Mouse (Mus musculus) embryonic facial prominence, embryonic 14.5 days (tissue): Measurements from ENCODE around the gene Ndufa5. TPM values are rescaled to one million over a fixed set of nuclear protein-coding genes. Genes with fewer than 3 reads are reported as not detected.

Experiments
- ATAC-seq: fragments of 200-750 bp; cut with Nextera tagmentation; 2 replicates; pipeline ENCODE4 v1.8.0; 2017; ENCODE audit warnings: low read depth, moderate number of reproducible peaks, moderate TSS enrichment
- DNase-seq: peaks from one replicate; pipeline ENCODE4 v3.0.0-alpha.2; 2015; ENCODE audit warnings: low spot score
- H3K27ac ChIP-seq: fragments of 300-500 bp; sonication (generic); replicated peaks from 2 replicates; pipeline ENCODE4 v1.5.1; 2014; ENCODE audit warnings: low read depth, mild to moderate bottlenecking, low read length, moderate library complexity
- H3K27me3 ChIP-seq: fragments of 300-500 bp; sonication (generic); replicated peaks from 2 replicates; pipeline ENCODE4 v1.6.1; 2014; ENCODE audit warnings: low read length; ENCODE audit not compliant: control insufficient read depth, insufficient read depth
- H3K36me3 ChIP-seq: fragments of 300-500 bp; sonication (generic); 2 replicates; pipeline ENCODE4 v1.6.1; 2014; ENCODE audit warnings: low read length, mixed read lengths; ENCODE audit not compliant: control insufficient read depth, insufficient read depth
- H3K4me1 ChIP-seq: fragments of 300-500 bp; sonication (generic); 2 replicates; pipeline ENCODE4 v1.6.1; 2014; ENCODE audit warnings: antibody characterized with exemption, low read length; ENCODE audit not compliant: control insufficient read depth, insufficient read depth
- H3K4me2 ChIP-seq: fragments of 300-500 bp; sonication (generic); 2 replicates; pipeline ENCODE4 v1.6.1; 2014; ENCODE audit warnings: low read depth, mild to moderate bottlenecking, low read length, moderate library complexity, mixed read lengths
- H3K4me3 ChIP-seq: fragments of 300-500 bp; sonication (generic); 2 replicates; pipeline ENCODE4 v1.5.1; 2014; ENCODE audit warnings: low read depth, mild to moderate bottlenecking, low read length
- H3K9ac ChIP-seq: fragments of 300-500 bp; sonication (generic); 2 replicates; pipeline ENCODE4 v1.6.1; 2014; ENCODE audit warnings: low read depth, mild to moderate bottlenecking, low read length, moderate library complexity, mixed read lengths
- H3K9me3 ChIP-seq: fragments of 300-500 bp; sonication (generic); 2 replicates; pipeline ENCODE4 v1.6.1; 2016; ENCODE audit warnings: low read length; ENCODE audit not compliant: control insufficient read depth
- WGBS: fragments of 180-500 bp; shearing (Covaris S2); extraction: QIAGEN DNeasy Blood & Tissue Kit; methylation state at CpG from one replicate; pipeline ENCODE4 v1.1.7; 2014; 5-methylcytosine and 5-hydroxymethylcytosine counted together
- polyA plus RNA-seq: library from polyadenylated mRNA; unstranded; fragments of >200 nt; fragmentation: Nextera tagmentation; extraction: Ambion mirVana; gene quantifications from 2 replicates; pipeline ENCODE4 v1.2.1, GENCODE M21; 2014

The Ndufa5 gene
- polyA plus RNA-seq, 1 experiment from 2014 or later = 379 TPM

DNA sequence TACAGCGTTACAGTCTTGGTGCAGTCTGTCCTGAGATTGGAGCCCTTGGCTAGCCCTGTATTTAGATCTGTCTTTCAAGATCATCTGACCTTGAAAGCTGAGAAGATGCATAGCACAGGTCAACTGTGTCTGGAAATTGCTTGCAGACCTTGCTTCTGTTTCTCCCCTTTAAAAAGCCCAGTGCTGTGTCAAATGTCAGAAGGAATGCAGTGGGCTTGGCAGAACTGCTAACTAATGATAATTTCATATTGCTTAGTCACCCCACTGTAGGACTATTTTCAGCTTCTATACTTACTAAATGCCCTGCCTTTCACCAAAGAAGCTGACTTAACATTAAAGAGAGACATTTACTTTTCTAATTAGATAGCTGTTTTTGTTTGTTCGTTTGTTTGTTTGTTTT, 27.7 kb upstream of the Ndufa5 start:
- H3K9ac ChIP-seq = no peak overlapping the region
- 40% methylated on average over 2 of the region's 2 CpGs for whole genome bisulfite sequencing
- DNase-seq (no peak), ATAC-seq (no peak)
- no peak overlapping the region for H3K4me2 ChIP-seq
- H3K27ac ChIP-seq = no peak overlapping the region
- no peaks in the 10 kb centered on the region for H3K27me3 ChIP-seq
- no peaks in the 10 kb centered on the region for H3K36me3 ChIP-seq
- H3K9me3 ChIP-seq = no peaks in the 10 kb centered on the region
- H3K4me3 ChIP-seq = no peak overlapping the region
- H3K4me1 ChIP-seq = no peaks in the 10 kb centered on the region

DNA sequence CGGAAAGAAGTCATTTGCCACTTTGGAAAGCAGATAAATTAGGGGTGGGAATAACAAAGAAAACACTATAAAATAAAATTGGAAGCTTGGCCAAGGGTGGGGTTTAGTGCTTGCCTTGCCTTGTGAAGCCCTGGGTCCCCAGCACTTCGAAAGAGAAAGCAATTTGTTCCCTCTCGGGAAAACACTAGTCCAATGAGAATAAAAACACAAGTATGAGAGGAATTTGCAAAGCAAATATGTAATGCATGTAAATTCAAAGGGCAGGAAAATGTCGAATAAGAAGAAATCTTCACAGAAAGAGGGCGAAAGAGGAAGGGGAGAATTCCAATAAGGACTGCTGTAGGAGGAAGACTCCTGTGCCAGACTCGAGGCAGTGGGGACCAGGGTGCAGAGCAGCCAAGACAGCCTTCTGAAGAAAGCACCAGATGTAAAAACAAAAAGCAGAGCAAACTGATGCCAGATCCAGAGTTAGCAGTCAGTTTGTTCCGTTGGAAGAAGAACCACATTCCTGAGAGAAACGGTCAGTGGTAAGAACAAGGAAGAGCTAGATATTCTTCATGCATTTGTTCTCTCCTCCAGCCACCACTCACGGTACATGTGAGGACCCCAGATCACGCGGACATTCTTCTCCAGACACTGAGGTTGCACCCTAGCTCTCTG, 26.7 kb upstream of the Ndufa5 start:
- H3K27me3 ChIP-seq = no peaks in the 10 kb centered on the region
- WGBS = 49% methylated on average over 11 of the region's 11 CpGs
- H3K9me3 ChIP-seq = no peaks in the 10 kb centered on the region
- no peak overlapping the region for H3K4me3 ChIP-seq
- H3K4me1 ChIP-seq = no peaks in the 10 kb centered on the region
- no peak for DNase-seq
- peak overlapping the region; percentile 20; the same call in 1 of the 2 replicates for H3K4me2 ChIP-seq
- H3K9ac ChIP-seq = no peak overlapping the region
- H3K27ac ChIP-seq = no peak overlapping the region
- no peaks in the 10 kb centered on the region for H3K36me3 ChIP-seq
- no peak for ATAC-seq

DNA sequence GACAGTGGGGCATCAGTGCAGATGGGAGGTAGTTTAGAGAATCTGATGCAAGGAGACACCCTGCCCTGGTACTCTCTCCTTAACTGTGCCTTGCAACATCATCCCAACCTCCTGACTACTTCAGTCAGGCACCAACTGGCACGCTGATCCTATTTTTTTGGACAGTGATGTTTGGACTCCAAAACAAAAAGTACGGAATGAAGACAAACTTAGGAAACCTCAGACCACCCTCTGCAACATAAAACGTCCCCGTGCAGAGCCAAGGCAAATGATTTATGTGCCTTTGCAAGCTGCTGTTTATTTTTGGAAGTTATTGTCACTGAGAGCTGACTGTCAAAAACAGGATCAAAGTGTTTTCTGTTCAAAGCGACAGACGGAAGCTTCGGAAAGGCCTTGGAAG, 24.2 kb upstream of the Ndufa5 start:
- H3K4me2 ChIP-seq = no peak overlapping the region
- WGBS = 55% methylated on average over 7 of the region's 7 CpGs

DNA sequence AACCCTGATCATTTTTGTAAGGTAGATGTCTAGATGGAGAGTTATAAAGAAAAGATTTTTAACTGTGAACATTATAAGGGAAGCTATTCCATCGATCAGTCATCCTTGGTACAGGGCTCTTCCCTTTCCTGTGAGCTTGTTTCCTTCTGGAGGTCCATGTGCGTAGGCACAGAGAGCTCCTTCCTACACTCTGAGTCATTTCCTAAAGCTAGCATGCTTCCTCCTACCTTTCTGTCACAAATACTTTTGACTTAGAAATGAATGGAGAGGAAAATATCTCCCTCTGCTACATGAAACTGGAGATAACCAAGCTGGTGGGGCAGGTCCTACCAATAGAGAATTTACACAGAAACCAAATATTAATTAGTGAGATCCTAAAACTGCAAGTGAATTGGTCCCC, 22.0 kb upstream of the Ndufa5 start:
- ATAC-seq (no peak), DNase-seq (no peak)

More for the DNA sequence above, 24.2 kb upstream of the Ndufa5 start:
- Histone ChIP-seq H3K27me3 (no peaks in the 10 kb centered on the region), H3K36me3 (no peaks in the 10 kb centered on the region), H3K27ac (no peak overlapping the region), H3K4me1 (no peaks in the 10 kb centered on the region), H3K4me3 (no peak overlapping the region), H3K9me3 (no peaks in the 10 kb centered on the region), H3K9ac (no peak overlapping the region)
- no peak for ATAC-seq
- DNase-seq = no peak

DNA sequence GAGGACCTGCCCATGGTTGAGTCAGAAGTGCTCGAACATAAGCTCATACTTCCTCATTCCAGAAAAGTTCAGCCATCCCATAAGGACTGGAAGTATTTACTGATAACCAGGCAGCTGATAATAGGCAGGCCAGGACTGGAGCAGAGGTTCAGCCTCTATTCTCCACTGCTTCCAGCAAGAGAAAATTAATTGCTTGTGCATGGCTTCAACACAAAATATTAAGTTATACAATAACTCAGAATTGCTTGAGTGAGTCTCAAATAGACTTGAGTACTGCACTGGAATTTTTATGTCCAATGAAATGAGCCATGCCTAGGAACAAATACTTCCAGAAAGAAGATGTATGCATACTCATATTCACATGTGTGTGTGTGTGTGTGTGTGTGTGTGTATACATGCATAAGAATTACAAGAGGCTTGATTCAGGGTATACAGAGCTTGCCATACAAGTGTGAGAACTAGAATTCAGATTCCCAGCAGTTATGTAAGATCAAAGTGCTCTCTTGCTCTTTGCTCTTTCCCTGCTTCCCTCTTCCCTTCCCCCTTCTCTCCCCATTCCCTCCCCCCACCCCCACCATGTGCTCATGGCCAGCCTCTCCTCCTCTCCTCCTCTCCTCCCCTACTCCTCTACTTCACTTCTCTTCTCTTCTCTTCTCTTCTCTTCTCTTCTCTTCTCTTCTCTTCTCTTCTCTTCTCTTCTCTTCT, 19.1 kb upstream of the Ndufa5 start:
- ATAC-seq = no peak
- Histone ChIP-seq H3K27ac (no peak overlapping the region), H3K36me3 (no peaks in the 10 kb centered on the region), H3K4me3 (no peak overlapping the region), H3K4me2 (no peak overlapping the region), H3K4me1 (no peaks in the 10 kb centered on the region), H3K9ac (no peak overlapping the region), H3K9me3 (no peaks in the 10 kb centered on the region), H3K27me3 (no peaks in the 10 kb centered on the region)
- no peak for DNase-seq
- WGBS = 70% methylated on average over 1 of the region's 1 CpGs

More for the DNA sequence above, 22.0 kb upstream of the Ndufa5 start:
- Histone ChIP-seq H3K4me1 (no peaks in the 10 kb centered on the region), H3K36me3 (no peaks in the 10 kb centered on the region), H3K4me3 (no peak overlapping the region), H3K9ac (no peak overlapping the region), H3K9me3 (no peaks in the 10 kb centered on the region), H3K4me2 (no peak overlapping the region), H3K27ac (no peak overlapping the region), H3K27me3 (no peaks in the 10 kb centered on the region)
- 84% methylated on average over 2 of the region's 2 CpGs for WGBS

DNA sequence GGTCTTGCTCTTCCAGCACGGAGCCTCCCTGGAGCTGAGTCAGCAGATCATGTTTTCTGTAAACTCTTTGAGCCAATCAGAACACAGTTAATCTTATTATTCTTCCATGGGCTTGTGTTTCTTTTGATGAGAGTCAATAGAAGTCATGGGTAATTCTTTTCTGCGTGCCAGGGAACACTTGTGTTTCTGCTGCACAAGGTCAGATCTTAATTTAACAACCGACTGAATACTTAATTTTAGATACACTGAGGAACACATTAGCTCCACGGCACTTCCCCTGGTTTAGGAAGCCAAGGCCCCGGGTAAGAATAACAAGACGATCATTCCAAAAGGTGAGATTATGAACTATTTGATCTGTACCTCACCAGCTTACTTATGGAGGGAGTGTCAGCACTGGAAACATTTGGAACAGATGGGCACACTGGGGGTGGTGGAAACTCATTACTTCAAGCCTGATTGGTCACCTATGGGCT, 15.3 kb upstream of the Ndufa5 start:
- no peaks in the 10 kb centered on the region for H3K27me3 ChIP-seq
- H3K9me3 ChIP-seq = no peaks in the 10 kb centered on the region
- no peaks in the 10 kb centered on the region for H3K4me1 ChIP-seq
- H3K36me3 ChIP-seq = no peaks in the 10 kb centered on the region
- no peak overlapping the region for H3K4me3 ChIP-seq
- DNase-seq = no peak
- no peak overlapping the region for H3K9ac ChIP-seq
- ATAC-seq = no peak
- H3K4me2 ChIP-seq = no peak overlapping the region
- 58% methylated on average over 6 of the region's 6 CpGs for WGBS
- no peak overlapping the region for H3K27ac ChIP-seq

DNA sequence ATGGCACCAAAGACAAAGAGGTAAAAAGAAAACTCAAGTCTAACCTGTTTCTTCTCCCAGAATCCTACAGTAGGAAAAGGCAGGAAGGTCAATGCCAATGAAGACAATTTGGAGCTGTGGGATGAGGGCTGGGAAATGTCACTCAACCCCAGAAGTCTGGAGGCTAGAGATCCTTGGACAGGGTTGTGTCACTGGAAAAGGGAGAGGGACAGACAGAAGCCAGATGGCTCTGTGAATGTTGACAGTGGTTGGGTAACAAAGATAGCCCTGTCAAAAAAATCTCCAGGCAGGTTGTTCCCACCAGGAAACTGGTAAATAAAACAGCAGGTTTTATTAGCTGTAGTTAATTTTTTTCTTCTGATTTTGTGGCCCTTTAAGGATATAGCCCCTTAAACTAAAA, 14.6 kb upstream of the Ndufa5 start:
- Histone ChIP-seq H3K4me3 (no peak overlapping the region), H3K4me1 (no peaks in the 10 kb centered on the region), H3K27me3 (no peaks in the 10 kb centered on the region), H3K36me3 (no peaks in the 10 kb centered on the region), H3K9me3 (no peaks in the 10 kb centered on the region), H3K27ac (no peak overlapping the region), H3K9ac (no peak overlapping the region), H3K4me2 (no peak overlapping the region)
- ATAC-seq (no peak), DNase-seq (no peak)

DNA sequence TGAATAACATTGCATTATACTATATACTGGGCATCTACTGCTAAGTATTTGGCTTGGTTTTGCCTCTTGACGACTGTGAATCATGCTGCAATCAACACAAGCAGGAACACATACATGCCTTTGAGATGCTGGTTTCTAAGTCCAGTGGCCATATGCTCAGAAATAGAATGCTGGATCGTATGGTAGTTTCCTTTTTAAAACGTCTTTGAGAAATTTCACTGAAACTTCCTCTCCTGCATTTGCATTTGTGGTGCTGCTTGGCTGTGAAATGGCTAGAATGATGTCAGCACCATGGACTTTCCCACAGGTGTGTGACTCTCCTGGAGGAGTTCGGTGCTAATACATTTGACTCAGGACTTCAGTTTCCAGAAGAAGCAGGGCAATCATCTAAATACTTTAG, 12.3 kb upstream of the Ndufa5 start:
- no peaks in the 10 kb centered on the region for H3K27me3 ChIP-seq
- 68% methylated on average over 4 of the region's 4 CpGs for WGBS
- no peaks in the 10 kb centered on the region for H3K4me1 ChIP-seq
- no peak overlapping the region for H3K4me3 ChIP-seq
- no peaks in the 10 kb centered on the region for H3K9me3 ChIP-seq
- H3K27ac ChIP-seq = no peak overlapping the region
- no peaks in the 10 kb centered on the region for H3K36me3 ChIP-seq
- H3K4me2 ChIP-seq = no peak overlapping the region
- no peak overlapping the region for H3K9ac ChIP-seq
- DNase-seq = no peak
- ATAC-seq = no peak

DNA sequence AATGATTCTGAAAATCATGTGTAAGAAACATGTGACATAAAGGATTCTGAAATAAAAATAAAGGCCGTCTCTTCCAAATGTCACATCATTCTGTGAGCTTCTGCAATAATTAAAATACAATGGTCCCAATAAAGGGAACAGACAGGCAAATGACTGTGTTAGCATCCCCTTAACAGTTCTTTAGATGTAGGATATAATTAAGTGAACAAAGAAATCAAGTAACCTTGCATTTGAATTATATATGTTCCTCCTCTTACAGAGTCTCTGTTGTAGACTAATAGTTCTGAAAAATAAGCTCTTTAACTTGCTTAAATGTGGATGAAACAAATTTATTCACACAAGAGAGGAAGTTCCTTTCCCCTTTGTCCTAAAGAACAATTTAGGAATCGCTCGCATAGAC, 10.6 kb upstream of the Ndufa5 start:
- no peak for DNase-seq
- ATAC-seq = no peak
- 83% methylated on average over 3 of the region's 3 CpGs for WGBS
- no peak overlapping the region for H3K27ac ChIP-seq
- no peak overlapping the region for H3K9ac ChIP-seq
- H3K4me2 ChIP-seq = no peak overlapping the region
- H3K27me3 ChIP-seq = no peaks in the 10 kb centered on the region
- H3K4me3 ChIP-seq = no peak overlapping the region
- H3K9me3 ChIP-seq = no peaks in the 10 kb centered on the region
- no peaks in the 10 kb centered on the region for H3K36me3 ChIP-seq
- no peaks in the 10 kb centered on the region for H3K4me1 ChIP-seq
